Mouse (Mus musculus) hindbrain, embryonic 14.5 days (tissue): Measurements from ENCODE around the gene Srms. TPM values are rescaled to one million over a fixed set of nuclear protein-coding genes. Genes with fewer than 3 reads are reported as not detected.
"Not testable (repeated sequence)": the region's sequence is repeated elsewhere in the genome, so short reads cannot be mapped to it uniquely, and the experiment has no call there.

Source experiments
- ATAC-seq: fragments of 200-750 bp; cut with Nextera tagmentation; 2 replicates; pipeline ENCODE4 v1.8.0; 2017; ENCODE audit warnings: moderate number of reproducible peaks, mild to moderate bottlenecking, moderate TSS enrichment, moderate library complexity; ENCODE audit not compliant: low FRiP score
- DNase-seq: peaks from one replicate; pipeline ENCODE4 v3.0.0-alpha.2; 2015; ENCODE audit warnings: low spot score
- H3K27ac ChIP-seq: fragments of 300-500 bp; sonication (generic); 2 replicates; pipeline ENCODE4 v1.5.1; 2014; ENCODE audit warnings: mild to moderate bottlenecking, moderate library complexity
- H3K27me3 ChIP-seq: fragments of 300-500 bp; sonication (generic); 2 replicates; pipeline ENCODE4 v1.6.1; 2014; ENCODE audit warnings: mild to moderate bottlenecking, low read length, mixed read lengths; ENCODE audit not compliant: control insufficient read depth, insufficient read depth
- H3K36me3 ChIP-seq: fragments of 300-500 bp; sonication (generic); replicated peaks from 2 replicates; pipeline ENCODE4 v1.6.1; 2014; ENCODE audit not compliant: control insufficient read depth, insufficient read depth
- H3K4me1 ChIP-seq: fragments of 300-500 bp; sonication (generic); replicated peaks from 2 replicates; pipeline ENCODE4 v1.6.1; 2014; ENCODE audit warnings: antibody characterized with exemption, low read length, mixed read lengths; ENCODE audit not compliant: control insufficient read depth, insufficient read depth
- H3K4me2 ChIP-seq: fragments of 300-500 bp; sonication (generic); replicated peaks from 2 replicates; pipeline ENCODE4 v1.6.1; 2014; ENCODE audit warnings: mild to moderate bottlenecking, moderate library complexity
- H3K4me3 ChIP-seq: fragments of 300-500 bp; sonication (generic); replicated peaks from 2 replicates; pipeline ENCODE4 v1.5.1; 2014; ENCODE audit warnings: mild to moderate bottlenecking, low read length
- H3K9ac ChIP-seq: fragments of 300-500 bp; sonication (generic); 2 replicates; pipeline ENCODE4 v1.6.1; 2014
- H3K9me3 ChIP-seq: fragments of 300-500 bp; sonication (generic); 2 replicates; pipeline ENCODE4 v1.6.1; 2016; ENCODE audit warnings: low read length; ENCODE audit not compliant: control insufficient read depth
- WGBS: fragments of 180-500 bp; shearing (Covaris S2); extraction: QIAGEN DNeasy Blood & Tissue Kit; methylation state at CpG from one replicate; pipeline ENCODE4 v1.1.7; 2014; 5-methylcytosine and 5-hydroxymethylcytosine counted together
- polyA plus RNA-seq: library from polyadenylated mRNA; unstranded; fragments of >200 nt; fragmentation: Nextera tagmentation; extraction: Ambion mirVana; gene quantifications from 2 replicates; pipeline ENCODE4 v1.2.1, GENCODE M21; 2014

The Srms gene
- polyA plus RNA-seq, 1 experiment from 2014 or later = 0.48 TPM

DNA sequence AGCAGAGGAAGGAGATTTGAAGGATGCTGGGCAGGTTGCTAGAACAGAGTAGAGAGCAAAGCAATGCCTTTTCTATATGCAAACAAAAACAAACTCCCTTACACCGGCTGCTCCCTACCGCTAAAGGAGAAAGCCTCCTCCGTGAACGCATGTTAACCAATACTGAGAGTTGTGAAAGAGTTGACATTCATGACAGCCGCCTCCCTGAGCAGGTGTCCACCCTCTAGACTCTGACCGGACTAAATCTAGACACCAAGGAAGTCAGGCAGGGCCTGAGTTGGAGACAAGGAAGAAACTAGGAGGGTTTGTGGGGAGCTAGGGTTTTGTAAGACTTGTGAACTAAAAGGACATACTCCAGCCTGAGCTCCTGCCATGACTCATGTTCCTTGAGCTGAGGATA is 10.1 kb downstream of the Srms start:
- Histone ChIP-seq H3K9ac (no peak overlapping the region), H3K36me3 (no peaks in the 10 kb centered on the region), H3K27ac (no peak overlapping the region), H3K27me3 (no peaks in the 10 kb centered on the region), H3K4me1 (no peaks in the 10 kb centered on the region), H3K4me2 (no peak overlapping the region), H3K9me3 (no peaks in the 10 kb centered on the region), H3K4me3 (no peak overlapping the region)
- 77% methylated on average over 6 of the region's 6 CpGs for WGBS
- ATAC-seq (no peak), DNase-seq (no peak)

DNA sequence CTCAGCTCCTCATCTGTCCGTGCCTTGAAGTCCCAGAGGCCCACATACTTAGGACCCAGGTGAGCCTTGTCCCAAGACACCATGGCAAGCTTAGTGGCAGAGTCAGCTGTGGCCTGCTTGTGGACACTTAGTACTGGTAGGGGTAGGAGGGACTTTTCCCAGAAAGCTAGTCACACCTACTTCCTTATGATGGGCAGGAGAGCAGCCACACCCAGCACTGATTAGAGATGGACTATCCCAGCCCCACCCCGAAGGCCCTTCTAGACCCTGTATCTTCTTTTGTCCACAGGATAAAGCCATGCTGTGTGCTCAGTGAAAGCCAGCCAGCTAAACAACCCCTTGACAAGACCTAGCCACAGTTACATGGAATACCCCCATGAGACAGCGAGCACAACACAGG is 10.6 kb downstream of the Srms start, which contains the start of gene Ptk6:
Gene Ptk6 (minus strand): TSS at position 368 of the 400 bp plus-strand sequence.
- ATAC-seq (no peak), DNase-seq (no peak)
- H3K4me2 ChIP-seq = no peak within 1 kb of the TSS
- H3K4me1 ChIP-seq = no peaks in the 10 kb centered on the region
- WGBS = 82% methylated on average over 3 of the region's 3 CpGs
- no peaks in the 10 kb centered on the region for H3K9me3 ChIP-seq
- no peaks in the 10 kb centered on the region for H3K27me3 ChIP-seq
- no peak within 1 kb of the TSS for H3K4me3 ChIP-seq
- H3K27ac ChIP-seq = no peak within 1 kb of the TSS
- no peaks in the 10 kb centered on the region for H3K36me3 ChIP-seq
- H3K9ac ChIP-seq = no peak within 1 kb of the TSS

DNA sequence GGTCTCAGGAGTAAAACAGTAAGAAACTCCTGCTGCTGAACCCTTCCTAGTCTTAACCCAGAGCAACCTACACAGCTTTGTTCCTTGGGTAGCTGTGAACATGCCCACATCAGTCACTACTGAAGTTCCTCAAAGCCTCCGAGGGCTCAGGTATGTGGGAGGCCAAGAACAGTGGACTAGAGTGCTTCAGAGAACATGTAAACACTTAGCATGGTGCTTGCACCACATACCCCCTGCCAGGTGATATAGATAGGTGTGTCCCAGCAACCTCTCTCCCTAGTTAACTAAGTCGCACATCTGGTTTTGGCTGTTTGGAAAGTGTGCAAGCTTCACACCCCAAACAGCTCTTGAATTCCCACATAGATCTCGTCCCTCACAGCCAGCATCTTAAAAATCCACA is 11.4 kb downstream of the Srms start:
- no peak for ATAC-seq
- Histone ChIP-seq H3K4me2 (no peak overlapping the region), H3K4me3 (no peak overlapping the region), H3K9me3 (no peaks in the 10 kb centered on the region), H3K9ac (no peak overlapping the region), H3K27ac (no peak overlapping the region), H3K36me3 (no peaks in the 10 kb centered on the region), H3K4me1 (no peaks in the 10 kb centered on the region), H3K27me3 (no peaks in the 10 kb centered on the region)
- 75% methylated on average over 3 of the region's 3 CpGs for WGBS
- DNase-seq = no peak

DNA sequence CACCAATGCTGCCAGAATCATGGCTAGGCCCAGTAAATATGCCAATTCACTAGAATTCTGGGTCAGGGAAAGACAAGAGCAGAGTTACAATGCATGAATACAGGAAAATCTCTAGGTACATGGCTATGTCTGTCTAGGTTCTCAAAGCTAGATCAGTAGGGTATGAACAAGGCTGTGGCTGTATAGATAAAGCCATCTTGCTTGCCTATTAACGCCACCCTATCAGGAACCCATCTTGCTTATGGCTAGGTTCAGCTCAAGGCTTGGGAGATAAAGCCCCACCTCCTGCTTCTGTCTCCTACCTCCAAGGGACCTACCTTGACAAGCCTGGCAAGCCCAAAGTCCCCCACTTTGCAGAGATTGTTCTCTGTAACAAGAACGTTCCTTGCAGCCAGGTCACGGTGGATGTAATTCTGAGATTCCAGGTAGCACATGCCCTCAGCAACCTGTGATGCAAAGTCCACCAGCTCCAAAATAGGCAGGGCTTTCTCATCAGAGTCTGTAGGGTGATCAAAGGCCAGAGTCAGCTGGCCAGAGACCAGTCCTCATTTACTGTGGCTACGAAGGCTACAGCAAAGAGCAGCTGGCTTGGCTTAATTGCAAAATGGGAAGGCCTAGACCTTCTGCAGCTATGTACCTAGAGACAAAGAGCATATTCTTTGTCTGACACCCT is 16.2 kb downstream of the Srms start:
- H3K9ac ChIP-seq = no peak overlapping the region
- no peaks in the 10 kb centered on the region for H3K27me3 ChIP-seq
- no peaks in the 10 kb centered on the region for H3K9me3 ChIP-seq
- WGBS = 91% methylated on average over 4 of the region's 4 CpGs
- DNase-seq = no peak
- no peak overlapping the region for H3K4me3 ChIP-seq
- no peak overlapping the region for H3K4me2 ChIP-seq
- H3K4me1 ChIP-seq = no peaks in the 10 kb centered on the region
- no peaks in the 10 kb centered on the region for H3K36me3 ChIP-seq
- no peak for ATAC-seq
- H3K27ac ChIP-seq = no peak overlapping the region

DNA sequence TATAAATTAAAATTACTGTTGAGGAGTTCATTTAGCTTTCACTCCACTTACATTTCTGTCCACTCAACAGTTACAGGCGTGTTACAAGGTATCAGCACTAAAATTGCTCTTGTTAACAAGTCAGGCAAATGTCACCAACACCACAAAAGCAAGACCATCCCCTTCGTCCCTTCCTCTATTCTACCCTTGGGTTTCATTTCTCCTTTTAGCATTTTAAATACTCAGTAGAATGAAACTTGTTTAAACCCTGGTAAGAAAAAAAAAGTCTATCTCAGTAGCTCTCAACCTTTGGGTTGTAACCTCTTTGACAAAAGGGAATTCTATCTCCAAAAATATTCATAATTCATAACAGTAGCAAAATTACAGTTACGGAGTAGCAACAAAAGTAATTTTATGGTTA is 19.9 kb downstream of the Srms start:
- peaks cover 14% of the 10 kb centered on the region for H3K36me3 ChIP-seq
- DNase-seq (no peak), ATAC-seq (no peak)
- no peaks in the 10 kb centered on the region for H3K9me3 ChIP-seq
- H3K4me3 ChIP-seq = no peak overlapping the region
- H3K4me1 ChIP-seq = peaks cover 9% of the 10 kb centered on the region
- WGBS = 86% methylated on average over 3 of the region's 3 CpGs
- H3K27me3 ChIP-seq = no peaks in the 10 kb centered on the region
- no peak overlapping the region for H3K9ac ChIP-seq
- no peak overlapping the region for H3K4me2 ChIP-seq
- no peak overlapping the region for H3K27ac ChIP-seq

DNA sequence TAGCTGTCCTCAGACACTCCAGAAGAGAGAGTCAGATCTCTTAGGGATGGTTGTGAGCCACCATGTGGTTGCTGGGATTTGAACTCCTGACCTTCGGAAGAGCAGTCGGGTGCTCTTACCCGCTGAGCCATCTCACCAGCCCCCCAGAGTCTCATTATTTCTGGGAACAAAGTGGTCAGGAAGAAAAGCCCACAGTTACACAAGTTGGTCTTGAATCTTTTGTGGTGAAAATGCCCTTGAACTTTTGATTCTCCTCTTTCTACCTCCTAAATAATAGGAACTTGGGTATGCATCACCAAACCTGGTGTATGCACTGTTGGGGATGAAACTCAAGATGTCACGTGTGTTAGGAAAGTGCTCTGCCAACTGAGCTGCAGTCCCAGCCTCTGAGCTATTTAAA is 21.0 kb downstream of the Srms start:
- 44% methylated on average over 4 of the region's 4 CpGs for WGBS
- no peaks in the 10 kb centered on the region for H3K27me3 ChIP-seq
- H3K27ac ChIP-seq = no peak overlapping the region
- peaks cover 14% of the 10 kb centered on the region for H3K36me3 ChIP-seq
- H3K9ac ChIP-seq = no peak overlapping the region
- H3K9me3 ChIP-seq = no peaks in the 10 kb centered on the region
- no peak for DNase-seq
- no peak overlapping the region for H3K4me2 ChIP-seq
- no peak overlapping the region for H3K4me3 ChIP-seq
- no peak for ATAC-seq
- peaks cover 9% of the 10 kb centered on the region for H3K4me1 ChIP-seq

DNA sequence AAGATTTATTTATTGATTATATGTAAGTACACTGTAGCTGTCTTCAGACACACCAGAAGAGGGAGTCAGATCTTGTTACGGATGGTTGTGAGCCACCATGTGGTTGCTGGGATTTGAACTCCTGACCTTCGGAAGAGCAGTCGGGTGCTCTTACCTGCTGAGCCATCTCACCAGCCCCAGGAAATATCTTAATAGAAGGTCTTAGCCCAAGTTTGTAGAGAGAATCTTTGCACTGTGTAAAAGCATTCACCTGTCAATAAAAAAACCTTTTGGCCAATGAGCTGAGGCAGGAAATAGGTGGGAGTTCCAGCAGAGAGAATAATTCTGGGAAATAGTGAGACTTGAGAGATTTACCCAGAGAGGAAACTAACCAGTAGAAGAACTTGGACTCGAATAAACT is 21.6 kb downstream of the Srms start:
- H3K4me3 ChIP-seq, ATAC-seq, H3K27me3 ChIP-seq, H3K27ac ChIP-seq, DNase-seq, H3K4me1 ChIP-seq, H3K4me2 ChIP-seq, H3K9me3 ChIP-seq, H3K9ac ChIP-seq: not testable (repeated sequence)
- peaks cover 14% of the 10 kb centered on the region for H3K36me3 ChIP-seq
- WGBS = 73% methylated on average over 4 of the region's 4 CpGs

DNA sequence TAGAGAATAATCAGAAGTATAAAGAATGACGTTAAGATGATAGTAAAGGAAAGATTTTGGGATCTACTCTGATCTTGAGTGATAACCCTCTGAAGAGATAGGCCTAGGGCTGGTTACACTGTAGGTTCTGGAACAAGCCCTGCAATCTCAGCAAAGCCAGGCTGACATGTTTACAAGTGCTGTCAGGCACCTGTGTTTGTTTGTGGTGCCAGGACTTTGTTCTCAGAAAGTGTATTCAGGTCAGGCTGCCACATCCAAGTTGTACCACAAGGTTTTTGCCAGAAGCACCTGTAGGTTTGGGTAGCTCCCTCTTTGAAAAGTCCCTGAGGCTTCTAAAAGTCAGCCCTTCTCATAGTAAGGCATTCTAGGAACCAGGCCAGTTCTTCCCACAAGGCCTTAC is 23.7 kb downstream of the Srms start:
- WGBS = 96% methylated on average over 1 of the region's 1 CpGs
- H3K4me2 ChIP-seq = peak overlapping the region; percentile 76; the same call in 1 of the 2 replicates
- H3K27ac ChIP-seq = no peak overlapping the region

DNA sequence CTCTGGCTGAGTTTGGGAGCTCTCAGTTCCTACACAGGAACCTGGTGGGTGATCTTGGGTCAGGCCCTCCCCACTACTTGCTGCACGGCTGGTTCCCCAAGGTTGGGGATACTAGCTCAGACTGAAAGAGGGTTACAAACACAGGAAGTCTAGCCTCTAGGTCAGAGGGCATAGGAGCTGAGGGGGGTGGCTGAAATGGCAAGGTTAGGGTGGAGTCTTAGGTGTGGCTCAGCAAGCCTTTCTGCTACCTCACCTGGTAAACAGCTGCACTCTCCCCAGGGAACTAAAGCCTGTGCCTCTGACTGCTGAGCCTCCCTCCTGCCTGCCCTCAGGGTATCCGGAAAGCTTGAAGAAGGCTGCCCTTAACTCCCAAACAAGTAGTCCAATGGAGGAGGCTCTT is 24.3 kb downstream of the Srms start:
- peaks cover 14% of the 10 kb centered on the region for H3K36me3 ChIP-seq
- WGBS = 78% methylated on average over 2 of the region's 2 CpGs

More for the DNA sequence above, 23.7 kb downstream of the Srms start:
- H3K27me3 ChIP-seq = no peaks in the 10 kb centered on the region
- H3K36me3 ChIP-seq = peaks cover 14% of the 10 kb centered on the region
- no peak for DNase-seq
- no peak for ATAC-seq
- H3K9me3 ChIP-seq = no peaks in the 10 kb centered on the region
- no peak overlapping the region for H3K9ac ChIP-seq
- peaks cover 9% of the 10 kb centered on the region for H3K4me1 ChIP-seq
- no peak overlapping the region for H3K4me3 ChIP-seq

More for the DNA sequence above, 24.3 kb downstream of the Srms start:
- no peak for ATAC-seq
- Histone ChIP-seq H3K9me3 (no peaks in the 10 kb centered on the region), H3K4me1 (peaks cover 9% of the 10 kb centered on the region), H3K27me3 (no peaks in the 10 kb centered on the region), H3K4me3 (peak overlapping the region; percentile 77), H3K9ac (peak overlapping the region; percentile 39), H3K27ac (no peak overlapping the region; the same call in 1 of the 2 replicates), H3K4me2 (peak overlapping the region; percentile 76)
- no peak for DNase-seq
